Mouse (Mus musculus): ENCODE results near the gene Tnrc6b. TPM values are rescaled to one million over a fixed set of nuclear protein-coding genes. Genes with fewer than 3 reads are reported as not detected.

Gene Tnrc6b
- total and polyA plus RNA-seq, 2 experiments from 2014 or later: 21.0 to 24.0 TPM

DNA sequence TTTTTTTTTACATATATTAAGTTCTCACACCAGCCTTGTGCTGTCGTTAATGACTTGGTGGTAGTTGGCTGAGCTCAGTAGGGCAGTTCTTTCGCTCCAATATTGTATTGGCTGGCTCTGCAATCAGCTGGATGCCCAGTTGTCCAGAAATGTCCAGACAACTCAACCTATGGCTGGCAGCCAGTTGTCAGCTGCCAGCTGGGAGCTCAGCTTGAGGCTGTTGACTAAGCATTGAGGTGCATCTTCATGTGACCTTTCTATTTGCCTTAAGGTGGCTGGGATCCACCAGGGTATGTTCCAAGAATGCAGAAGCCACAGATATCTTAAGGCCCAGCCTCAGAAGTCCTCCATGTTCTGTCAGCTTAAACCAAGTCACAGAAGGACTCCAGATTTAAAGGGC is 54.3 kb downstream of the Tnrc6b start:
- H3K9ac ChIP-seq: no peak overlapping the region
- no peaks in the 10 kb centered on the region for H3K36me3 ChIP-seq (ENCODE audit: insufficient read depth)
- H3K27ac ChIP-seq (ENCODE audit: low read depth, low read length): no peak overlapping the region
- ATAC-seq (no peak), DNase-seq (no peak)
- no peak for TF ChIP-seq CTCF (IDR thresholded peaks at IDR 0.05; ENCODE audit: low read depth)
- WGBS: 71% methylated on average over 2 of the region's 2 CpGs
- H3K4me2 ChIP-seq (ENCODE audit: low read depth): no peak overlapping the region
- H3K4me1 ChIP-seq (ENCODE audit: insufficient read depth): no peaks in the 10 kb centered on the region
- no peaks in the 10 kb centered on the region for H3K27me3 ChIP-seq (ENCODE audit: insufficient read depth, low read length)
- H3K9me3 ChIP-seq (ENCODE audit: low read length): no peaks in the 10 kb centered on the region
- H3K4me3 ChIP-seq (ENCODE audit: low read depth, low read length): no peak overlapping the region

DNA sequence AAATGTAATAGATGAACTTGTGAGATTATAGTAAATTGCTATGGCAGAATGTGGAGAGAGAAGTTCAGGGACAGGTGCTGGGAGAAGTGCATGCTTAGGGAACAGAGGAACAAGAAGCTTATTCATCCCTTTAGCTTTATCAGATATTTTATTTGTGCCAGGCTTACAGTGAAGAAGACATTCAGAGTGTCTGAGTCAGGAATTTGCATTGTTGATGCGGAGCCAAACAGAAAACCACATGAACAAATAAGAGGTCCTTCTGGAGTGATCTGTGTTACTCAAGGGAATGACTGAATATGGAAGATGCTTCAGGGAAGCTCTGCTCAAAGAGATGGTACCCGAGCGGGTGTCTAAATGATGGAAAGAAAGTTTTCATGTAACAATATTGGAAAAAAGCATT is 57.1 kb downstream of the Tnrc6b start:
- Histone ChIP-seq H3K27ac (ENCODE audit: low read depth, low read length) (no peak overlapping the region), H3K9ac (no peak overlapping the region), H3K4me2 (ENCODE audit: low read depth) (no peak overlapping the region), H3K4me3 (ENCODE audit: low read depth, low read length) (no peak overlapping the region), H3K27me3 (ENCODE audit: insufficient read depth, low read length) (no peaks in the 10 kb centered on the region), H3K9me3 (ENCODE audit: low read length) (no peaks in the 10 kb centered on the region), H3K36me3 (ENCODE audit: insufficient read depth) (no peaks in the 10 kb centered on the region), H3K4me1 (ENCODE audit: insufficient read depth) (no peaks in the 10 kb centered on the region)
- no peak for ATAC-seq
- WGBS: 92% methylated on average over 3 of the region's 3 CpGs
- TF ChIP-seq CTCF (IDR thresholded peaks at IDR 0.05; ENCODE audit: low read depth): no peak
- DNase-seq: no peak

DNA sequence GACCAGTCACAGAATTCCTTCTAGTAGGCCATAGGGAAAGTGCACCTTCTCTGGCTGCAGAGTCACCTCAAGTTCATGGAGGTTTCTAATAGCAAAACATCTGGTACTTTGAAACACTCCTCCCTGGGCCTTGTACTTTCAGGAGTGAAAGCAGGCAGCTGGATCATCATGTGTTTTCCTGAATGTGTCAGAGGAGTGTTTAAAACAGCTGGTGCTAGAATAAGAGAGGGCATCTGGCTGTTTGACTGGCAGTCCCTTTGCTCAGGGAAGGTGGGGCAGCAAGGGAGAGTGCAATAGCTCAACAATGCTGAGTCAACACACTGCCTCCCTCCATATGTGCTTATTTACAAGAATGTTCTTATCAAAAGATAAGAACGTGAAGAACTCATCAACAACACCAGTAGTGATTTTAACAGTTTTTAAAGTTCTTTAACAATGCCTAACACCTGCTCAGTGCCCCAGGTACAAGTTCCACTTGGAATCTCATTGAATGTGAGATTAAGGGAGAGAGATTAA is 60.9 kb downstream of the Tnrc6b start:
- no peaks in the 10 kb centered on the region for H3K27me3 ChIP-seq (ENCODE audit: insufficient read depth, low read length)
- no peak for TF ChIP-seq CTCF (IDR thresholded peaks at IDR 0.05; ENCODE audit: low read depth)
- no peaks in the 10 kb centered on the region for H3K36me3 ChIP-seq (ENCODE audit: insufficient read depth)
- no peak for ATAC-seq
- no peak overlapping the region for H3K9ac ChIP-seq
- no peak overlapping the region for H3K4me3 ChIP-seq (ENCODE audit: low read depth, low read length)
- WGBS: 46% methylated on average over 1 of the region's 1 CpGs
- H3K4me1 ChIP-seq (ENCODE audit: insufficient read depth): no peaks in the 10 kb centered on the region
- H3K4me2 ChIP-seq (ENCODE audit: low read depth): no peak overlapping the region
- no peak overlapping the region for H3K27ac ChIP-seq (ENCODE audit: low read depth, low read length)
- no peak for DNase-seq
- H3K9me3 ChIP-seq (ENCODE audit: low read length): no peaks in the 10 kb centered on the region

DNA sequence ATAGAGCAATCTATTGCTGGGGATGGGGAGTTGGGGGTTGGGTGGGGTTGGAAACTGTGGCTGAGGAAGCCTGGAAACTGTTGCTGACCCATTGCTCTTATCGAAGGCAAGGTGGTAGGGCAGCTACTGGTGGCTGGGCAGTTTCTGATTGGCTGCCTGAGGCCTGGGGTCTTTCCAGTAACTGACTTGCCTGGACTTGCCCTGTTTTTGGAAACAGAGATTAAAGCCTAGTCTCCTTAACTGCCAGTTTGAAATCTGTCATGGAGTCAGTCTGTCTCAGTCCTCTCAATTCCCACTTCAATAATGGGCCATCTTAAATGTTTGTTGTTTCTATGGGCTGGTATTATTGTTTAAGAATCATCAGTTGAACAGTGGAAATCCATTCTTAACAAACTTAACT is 63.6 kb downstream of the Tnrc6b start:
- Histone ChIP-seq H3K9ac (no peak overlapping the region), H3K4me1 (ENCODE audit: insufficient read depth) (no peaks in the 10 kb centered on the region), H3K9me3 (ENCODE audit: low read length) (no peaks in the 10 kb centered on the region), H3K36me3 (ENCODE audit: insufficient read depth) (no peaks in the 10 kb centered on the region), H3K27ac (ENCODE audit: low read depth, low read length) (no peak overlapping the region), H3K4me3 (ENCODE audit: low read depth, low read length) (no peak overlapping the region), H3K4me2 (ENCODE audit: low read depth) (no peak overlapping the region), H3K27me3 (ENCODE audit: insufficient read depth, low read length) (no peaks in the 10 kb centered on the region)
- 100% methylated on average over 1 of the region's 1 CpGs for WGBS
- no peak for TF ChIP-seq CTCF (IDR thresholded peaks at IDR 0.05; ENCODE audit: low read depth)
- ATAC-seq (no peak), DNase-seq (no peak)

DNA sequence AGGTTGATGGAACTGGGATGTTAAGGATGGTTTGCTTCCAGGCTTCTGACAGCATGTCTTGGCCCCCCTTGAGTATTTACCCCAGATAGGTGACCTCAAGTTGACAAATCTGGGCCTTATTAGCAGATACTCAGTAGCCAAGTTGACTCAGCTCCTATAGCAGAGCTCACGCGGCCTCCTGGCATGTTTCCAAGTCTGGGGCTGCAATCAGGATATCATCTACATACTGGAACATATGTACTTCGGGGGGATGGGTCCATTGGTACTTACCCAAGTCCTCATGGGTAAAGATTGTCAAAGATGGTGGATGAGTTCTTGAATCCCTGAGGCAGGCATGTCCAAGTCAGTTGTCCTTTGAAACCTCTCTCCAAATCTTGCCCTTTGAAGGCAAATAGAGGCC is 67.9 kb downstream of the Tnrc6b start:
- Histone ChIP-seq H3K27ac (ENCODE audit: low read depth, low read length) (no peak overlapping the region), H3K4me2 (ENCODE audit: low read depth) (no peak overlapping the region), H3K4me3 (ENCODE audit: low read depth, low read length) (no peak overlapping the region), H3K27me3 (ENCODE audit: insufficient read depth, low read length) (no peaks in the 10 kb centered on the region), H3K9ac (no peak overlapping the region), H3K36me3 (ENCODE audit: insufficient read depth) (no peaks in the 10 kb centered on the region), H3K4me1 (ENCODE audit: insufficient read depth) (no peaks in the 10 kb centered on the region), H3K9me3 (ENCODE audit: low read length) (no peaks in the 10 kb centered on the region)
- ATAC-seq (no peak), DNase-seq (no peak)
- 57% methylated on average over 3 of the region's 3 CpGs for WGBS
- no peak for TF ChIP-seq CTCF (IDR thresholded peaks at IDR 0.05; ENCODE audit: low read depth)

DNA sequence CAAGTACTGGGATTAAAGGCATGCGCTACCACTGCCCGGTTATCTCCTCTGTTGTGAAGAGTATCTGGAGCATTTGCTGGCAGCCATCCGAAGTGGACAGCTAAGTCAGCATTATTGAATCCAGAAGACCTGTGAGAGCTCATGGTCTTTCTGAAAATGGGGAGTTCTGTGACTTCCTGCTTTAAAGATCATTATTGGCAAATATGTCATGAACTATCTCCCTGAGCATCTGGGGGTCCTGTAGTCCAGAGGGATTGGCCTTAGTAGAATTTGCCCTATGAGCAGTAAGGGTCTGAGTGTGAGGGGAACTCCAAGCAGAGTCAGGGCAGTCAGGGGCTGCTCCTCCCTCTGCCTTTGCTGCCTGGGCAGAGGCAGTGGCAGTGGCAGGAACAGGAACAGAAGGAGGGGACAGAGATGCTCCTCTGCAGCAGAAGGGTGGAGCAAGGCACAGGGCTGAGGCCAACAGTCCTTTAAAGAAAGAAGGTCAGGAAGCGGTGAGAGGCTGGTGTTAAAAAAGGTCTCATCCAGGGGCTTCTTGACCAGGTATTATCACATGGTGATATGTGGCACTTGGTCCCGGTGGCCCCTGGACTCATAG is 69.1 kb downstream of the Tnrc6b start:
- H3K36me3 ChIP-seq (ENCODE audit: insufficient read depth): no peaks in the 10 kb centered on the region
- no peak overlapping the region for H3K9ac ChIP-seq
- H3K9me3 ChIP-seq (ENCODE audit: low read length): no peaks in the 10 kb centered on the region
- H3K27ac ChIP-seq (ENCODE audit: low read depth, low read length): no peak overlapping the region
- no peak overlapping the region for H3K4me2 ChIP-seq (ENCODE audit: low read depth)
- H3K27me3 ChIP-seq (ENCODE audit: insufficient read depth, low read length): no peaks in the 10 kb centered on the region
- ATAC-seq (no peak), DNase-seq (no peak)
- H3K4me3 ChIP-seq (ENCODE audit: low read depth, low read length): no peak overlapping the region
- H3K4me1 ChIP-seq (ENCODE audit: insufficient read depth): no peaks in the 10 kb centered on the region
- TF ChIP-seq CTCF (IDR thresholded peaks at IDR 0.05; ENCODE audit: low read depth): no peak
- WGBS: 96% methylated on average over 5 of the region's 5 CpGs

DNA sequence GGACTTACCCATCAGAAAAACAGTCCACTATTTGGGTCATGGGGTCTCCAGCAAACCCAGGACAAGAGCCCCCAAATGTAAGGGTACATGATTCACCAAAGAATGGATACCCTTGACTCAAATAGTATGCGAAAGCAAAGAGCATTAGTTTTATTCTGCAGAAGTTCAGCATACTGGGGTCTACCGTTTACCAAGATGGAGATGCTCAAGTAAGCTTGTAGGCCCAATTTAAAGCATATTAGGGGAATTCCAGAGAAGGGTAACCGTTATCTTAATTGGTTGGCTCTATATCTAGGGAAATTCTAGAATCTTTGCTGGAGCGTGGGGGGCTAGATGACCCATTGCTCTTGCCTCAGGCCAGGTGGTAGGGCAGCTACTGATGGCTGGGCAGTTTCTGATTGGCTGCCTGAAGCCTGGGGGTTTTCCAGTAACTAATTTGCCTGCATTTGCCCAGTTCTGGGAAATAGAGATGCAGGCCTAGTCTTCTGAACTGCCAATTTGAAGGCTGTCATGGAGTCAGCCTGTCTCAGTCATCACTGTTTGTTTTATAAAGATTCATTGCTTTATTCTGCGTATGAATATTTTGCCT is 70.2 kb downstream of the Tnrc6b start:
- DNase-seq (no peak), ATAC-seq (no peak)
- H3K27me3 ChIP-seq (ENCODE audit: insufficient read depth, low read length): no peaks in the 10 kb centered on the region
- H3K4me2 ChIP-seq (ENCODE audit: low read depth): no peak overlapping the region
- TF ChIP-seq CTCF (IDR thresholded peaks at IDR 0.05; ENCODE audit: low read depth): no peak
- H3K4me1 ChIP-seq (ENCODE audit: insufficient read depth): no peaks in the 10 kb centered on the region
- H3K4me3 ChIP-seq (ENCODE audit: low read depth, low read length): no peak overlapping the region
- H3K9me3 ChIP-seq (ENCODE audit: low read length): no peaks in the 10 kb centered on the region
- no peaks in the 10 kb centered on the region for H3K36me3 ChIP-seq (ENCODE audit: insufficient read depth)
- no peak overlapping the region for H3K27ac ChIP-seq (ENCODE audit: low read depth, low read length)
- 89% methylated on average over 5 of the region's 5 CpGs for WGBS
- H3K9ac ChIP-seq: no peak overlapping the region
